Mouse (Mus musculus) liver, embryonic 16.5 days (tissue): Measurements from ENCODE around the gene Nf2. TPM values are rescaled to one million over a fixed set of nuclear protein-coding genes. Genes with fewer than 3 reads are reported as not detected.

Experiments
- ATAC-seq: fragments of 200-750 bp; cut with Nextera tagmentation; 2 replicates; pipeline ENCODE4 v1.8.0; 2017; ENCODE audit warnings: low read depth, mild to moderate bottlenecking, moderate number of reproducible peaks, moderate library complexity
- H3K27ac ChIP-seq: fragments of 300-500 bp; sonication (generic); 2 replicates; pipeline ENCODE4 v1.5.1; 2014; ENCODE audit warnings: mild to moderate bottlenecking, low read length
- H3K27me3 ChIP-seq: fragments of 300-500 bp; sonication (generic); 2 replicates; pipeline ENCODE4 v1.6.1; 2014; ENCODE audit warnings: low read depth, low read length, mixed read lengths; ENCODE audit not compliant: control insufficient read depth, insufficient read depth
- H3K36me3 ChIP-seq: fragments of 300-500 bp; sonication (generic); 2 replicates; pipeline ENCODE4 v1.6.1; 2014; ENCODE audit warnings: mild to moderate bottlenecking; ENCODE audit not compliant: control insufficient read depth, insufficient read depth
- H3K4me1 ChIP-seq: fragments of 300-500 bp; sonication (generic); 2 replicates; pipeline ENCODE4 v1.6.1; 2014; ENCODE audit warnings: low read depth, low read length, mixed read lengths; ENCODE audit not compliant: control insufficient read depth
- H3K4me2 ChIP-seq: fragments of 300-500 bp; sonication (generic); 2 replicates; pipeline ENCODE4 v1.6.1; 2014; ENCODE audit warnings: low read depth, low read length, mixed read lengths
- H3K4me3 ChIP-seq: fragments of 300-500 bp; sonication (generic); 2 replicates; pipeline ENCODE4 v1.5.1; 2014; ENCODE audit warnings: low read depth, mild to moderate bottlenecking, low read length
- H3K9ac ChIP-seq: fragments of 300-500 bp; sonication (generic); 2 replicates; pipeline ENCODE4 v1.6.1; 2014; ENCODE audit warnings: low read depth, low read length
- H3K9me3 ChIP-seq: fragments of 300-500 bp; sonication (generic); replicated peaks from 2 replicates; pipeline ENCODE4 v1.6.1; 2016; ENCODE audit warnings: low read length; ENCODE audit not compliant: control insufficient read depth
- WGBS: fragments of 180-500 bp; shearing (Covaris S2); extraction: QIAGEN DNeasy Blood & Tissue Kit; methylation state at CpG from one replicate; pipeline ENCODE4 v1.1.7; 2014; ENCODE audit not compliant: insufficient replicate concordance; 5-methylcytosine and 5-hydroxymethylcytosine counted together
- polyA plus RNA-seq: library from polyadenylated mRNA; unstranded; fragments of >200 nt; fragmentation: Nextera tagmentation; extraction: Ambion mirVana; gene quantifications from 2 replicates; pipeline ENCODE4 v1.2.1, GENCODE M21; 2015

Nf2 gene
- polyA plus RNA-seq, 1 experiment from 2014 or later: 11.9 TPM

- no peaks in the 10 kb centered on the region; the same call in 1 of the 2 replicates for H3K9me3 ChIP-seq
- no peaks in the 10 kb centered on the region for H3K4me1 ChIP-seq
- H3K27ac ChIP-seq: no peak overlapping the region
- no peak for ATAC-seq
- no peaks in the 10 kb centered on the region for H3K36me3 ChIP-seq
- peaks cover 22% of the 10 kb centered on the region for H3K27me3 ChIP-seq
- H3K4me3 ChIP-seq: no peak overlapping the region
- WGBS: 42% methylated on average over 10 of the region's 10 CpGs
- H3K9ac ChIP-seq: no peak overlapping the region
- H3K4me2 ChIP-seq: no peak overlapping the region
Observed at GRCm38 (mm10) chr11:4752836-4753235, 96.5 kb downstream of the Nf2 start.

DNA sequence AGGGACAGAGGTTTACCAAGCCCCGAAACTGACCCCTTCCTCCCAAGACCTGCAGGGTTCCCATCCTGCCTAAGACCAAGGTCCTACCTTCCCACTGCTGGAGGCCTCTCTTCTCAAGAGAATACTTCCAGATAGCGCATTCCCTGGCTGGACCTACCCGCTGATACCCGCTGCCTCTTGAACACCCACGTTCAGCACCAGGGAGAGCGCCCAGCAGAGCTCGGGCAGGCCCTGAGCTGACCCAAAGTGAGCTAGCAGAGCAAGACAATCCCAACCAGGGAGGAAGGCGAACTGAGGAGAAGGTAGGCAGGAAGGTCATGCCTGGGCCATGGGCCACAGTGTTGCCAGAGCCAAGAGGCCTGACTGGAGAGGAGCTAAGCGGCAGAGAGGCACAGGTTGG is 99.1 kb downstream of the Nf2 start:
- whole genome bisulfite sequencing: 6% methylated on average over 9 of the region's 9 CpGs
- H3K27ac ChIP-seq: no peak overlapping the region
- H3K4me1 ChIP-seq: no peaks in the 10 kb centered on the region; the same call in 1 of the 2 replicates
- ATAC-seq: no peak
- no peaks in the 10 kb centered on the region for H3K36me3 ChIP-seq
- H3K27me3 ChIP-seq: peaks cover 48% of the 10 kb centered on the region
- no peak overlapping the region for H3K9ac ChIP-seq
- H3K9me3 ChIP-seq: no peaks in the 10 kb centered on the region; the same call in 1 of the 2 replicates
- H3K4me2 ChIP-seq: no peak overlapping the region
- no peak overlapping the region for H3K4me3 ChIP-seq

- Histone ChIP-seq H3K4me1 (no peaks in the 10 kb centered on the region; the same call in 1 of the 2 replicates), H3K27ac (no peak overlapping the region), H3K9me3 (no peaks in the 10 kb centered on the region), H3K9ac (no peak overlapping the region), H3K4me2 (peak overlapping the region; percentile 58; the same call in 1 of the 2 replicates), H3K4me3 (peak overlapping the region; percentile 45), H3K36me3 (no peaks in the 10 kb centered on the region), H3K27me3 (peaks cover 70% of the 10 kb centered on the region)
- ATAC-seq: no peak
- WGBS: 5% methylated on average over 12 of the region's 12 CpGs
Observed at GRCm38 (mm10) chr11:4747285-4747684, 102.1 kb downstream of the Nf2 start.

DNA sequence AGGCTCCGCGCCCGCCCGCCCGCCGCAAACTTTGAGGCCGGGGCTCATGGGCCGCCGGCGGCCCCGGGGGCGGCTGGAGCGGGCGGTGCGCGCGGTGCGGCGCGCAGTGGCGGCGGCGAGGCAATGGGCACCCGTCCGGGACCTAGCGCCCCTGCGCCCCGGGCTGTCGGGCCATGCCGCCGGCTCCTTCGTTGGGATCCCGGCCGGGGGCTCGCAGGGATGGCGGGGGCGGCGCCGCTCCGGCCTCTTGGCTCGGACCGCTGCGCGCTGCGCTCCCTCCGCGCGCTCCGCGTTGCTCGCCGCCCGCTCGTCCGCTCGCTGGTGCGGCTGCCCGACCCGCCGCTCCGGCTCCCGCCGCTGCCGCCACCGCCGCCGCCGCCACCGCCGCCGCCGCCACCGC is 102.6 kb downstream of the Nf2 start, which contains the start of gene Cabp7:
Gene Cabp7, minus strand, starts transcription at position 46 of the 400 bp plus-strand sequence.
- no peaks in the 10 kb centered on the region; the same call in 1 of the 2 replicates for H3K4me1 ChIP-seq
- no peaks in the 10 kb centered on the region for H3K36me3 ChIP-seq
- H3K4me2 ChIP-seq: peak within 1 kb of the TSS; percentile 58
- ATAC-seq: no peak
- peak within 1 kb of the TSS; percentile 45 for H3K4me3 ChIP-seq
- no peak within 1 kb of the TSS for H3K9ac ChIP-seq
- peaks cover 70% of the 10 kb centered on the region for H3K27me3 ChIP-seq
- no peak within 1 kb of the TSS for H3K27ac ChIP-seq
- WGBS: 0% methylated on average over 24 of the region's 73 CpGs
- H3K9me3 ChIP-seq: no peaks in the 10 kb centered on the region

- H3K9ac ChIP-seq: no peak overlapping the region
- under 1% methylated on average over 39 of the region's 39 CpGs for WGBS
- H3K4me1 ChIP-seq: no peaks in the 10 kb centered on the region; the same call in 1 of the 2 replicates
- peaks cover 70% of the 10 kb centered on the region for H3K27me3 ChIP-seq
- H3K9me3 ChIP-seq: no peaks in the 10 kb centered on the region
- H3K4me3 ChIP-seq: peak overlapping the region; percentile 45
- H3K4me2 ChIP-seq: peak overlapping the region; percentile 58
- ATAC-seq: no peak
- H3K36me3 ChIP-seq: no peaks in the 10 kb centered on the region
- no peak overlapping the region for H3K27ac ChIP-seq
Observed at GRCm38 (mm10) chr11:4745969-4746368, 103.4 kb downstream of the Nf2 start.

DNA sequence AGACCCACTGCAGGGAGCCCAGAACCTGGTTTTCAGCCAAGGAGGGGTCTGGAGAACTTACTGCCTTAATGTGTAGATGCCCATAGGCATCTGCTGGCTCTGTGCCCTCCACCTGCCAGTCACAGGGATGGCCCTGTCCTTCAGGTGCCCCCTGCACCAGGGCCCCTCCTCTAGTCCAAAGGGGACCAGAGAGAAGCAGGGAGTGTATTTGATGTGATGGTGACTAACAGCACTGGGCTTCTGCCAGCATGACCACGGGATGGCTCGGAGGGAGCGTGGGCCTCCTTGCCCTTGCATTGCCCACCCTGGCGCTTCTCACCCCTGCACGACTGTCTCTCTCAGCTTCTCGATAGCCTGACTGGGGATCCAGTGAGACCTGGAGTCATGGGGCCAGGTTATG is 104.6 kb downstream of the Nf2 start:
- Histone ChIP-seq H3K4me2 (no peak overlapping the region), H3K9me3 (no peaks in the 10 kb centered on the region), H3K9ac (no peak overlapping the region), H3K27me3 (peaks cover 66% of the 10 kb centered on the region), H3K36me3 (no peaks in the 10 kb centered on the region), H3K4me3 (no peak overlapping the region), H3K27ac (no peak overlapping the region), H3K4me1 (no peaks in the 10 kb centered on the region; the same call in 1 of the 2 replicates)
- 56% methylated on average over 6 of the region's 6 CpGs for WGBS
- ATAC-seq: no peak

DNA sequence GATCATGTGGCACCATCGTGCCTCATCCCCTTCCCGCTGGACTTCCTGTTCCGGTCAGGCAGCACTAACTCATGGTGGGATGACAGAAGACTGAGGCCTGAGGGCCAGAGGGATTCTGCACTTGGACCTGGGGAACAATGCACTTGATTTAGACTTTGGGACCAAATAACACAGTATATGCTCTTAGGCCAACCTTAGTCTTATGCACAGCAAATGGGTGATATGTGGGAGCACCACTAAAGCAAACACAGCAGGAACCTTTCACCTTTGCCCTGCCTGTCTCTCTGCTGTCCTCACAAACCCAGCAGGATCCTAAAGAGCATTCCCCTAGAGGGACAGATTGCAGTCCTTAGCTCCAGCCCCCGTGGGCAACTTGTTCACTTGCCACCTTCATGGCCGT is 108.6 kb downstream of the Nf2 start:
- no peak overlapping the region for H3K9ac ChIP-seq
- H3K9me3 ChIP-seq: no peaks in the 10 kb centered on the region
- peak; percentile 68 for ATAC-seq
- no peak overlapping the region for H3K27ac ChIP-seq
- WGBS: 41% methylated on average over 5 of the region's 5 CpGs
- no peak overlapping the region for H3K4me2 ChIP-seq
- no peaks in the 10 kb centered on the region for H3K4me1 ChIP-seq
- no peaks in the 10 kb centered on the region for H3K36me3 ChIP-seq
- H3K27me3 ChIP-seq: peaks cover 27% of the 10 kb centered on the region
- no peak overlapping the region for H3K4me3 ChIP-seq

DNA sequence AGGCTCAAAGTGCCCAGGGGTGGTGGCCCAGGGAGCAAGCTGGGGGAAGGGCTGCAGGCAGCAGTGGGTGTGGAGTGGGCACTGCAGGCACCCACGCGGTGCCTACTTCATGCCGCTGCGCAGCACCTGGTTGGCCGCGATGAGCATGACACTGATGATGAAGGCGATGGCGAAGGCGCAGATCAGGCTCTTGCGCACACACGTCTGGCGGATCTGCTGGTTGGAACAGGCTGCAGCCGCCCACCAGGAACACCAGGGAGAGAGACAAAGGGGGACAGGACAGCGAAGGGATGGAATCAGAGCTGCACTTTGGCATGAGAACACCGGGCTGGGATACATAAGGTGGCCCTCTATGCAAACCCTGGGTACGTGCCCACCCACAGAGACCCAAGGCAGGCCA is 110.6 kb downstream of the Nf2 start:
- Histone ChIP-seq H3K27me3 (peaks cover 7% of the 10 kb centered on the region; the same call in 1 of the 2 replicates), H3K4me2 (no peak overlapping the region), H3K4me1 (no peaks in the 10 kb centered on the region), H3K27ac (no peak overlapping the region), H3K9ac (no peak overlapping the region), H3K36me3 (no peaks in the 10 kb centered on the region), H3K4me3 (no peak overlapping the region), H3K9me3 (no peaks in the 10 kb centered on the region)
- WGBS: 84% methylated on average over 16 of the region's 16 CpGs
- ATAC-seq: no peak

GRCm38 (mm10) chr11:4737682-4738081 is 111.7 kb downstream of the Nf2 start:
- Histone ChIP-seq H3K36me3 (no peaks in the 10 kb centered on the region), H3K4me2 (no peak overlapping the region), H3K27ac (no peak overlapping the region), H3K4me1 (no peaks in the 10 kb centered on the region), H3K9me3 (no peaks in the 10 kb centered on the region), H3K4me3 (no peak overlapping the region), H3K27me3 (no peaks in the 10 kb centered on the region; the same call in 1 of the 2 replicates), H3K9ac (no peak overlapping the region)
- WGBS: 81% methylated on average over 10 of the region's 10 CpGs
- no peak for ATAC-seq
